Mouse (Mus musculus): ENCODE results near the gene Hivep2. TPM values are rescaled to one million over a fixed set of nuclear protein-coding genes. Genes with fewer than 3 reads are reported as not detected.

The Hivep2 gene
- polyA plus RNA-seq, 1 experiment from 2014 or later = 31.0 TPM

DNA sequence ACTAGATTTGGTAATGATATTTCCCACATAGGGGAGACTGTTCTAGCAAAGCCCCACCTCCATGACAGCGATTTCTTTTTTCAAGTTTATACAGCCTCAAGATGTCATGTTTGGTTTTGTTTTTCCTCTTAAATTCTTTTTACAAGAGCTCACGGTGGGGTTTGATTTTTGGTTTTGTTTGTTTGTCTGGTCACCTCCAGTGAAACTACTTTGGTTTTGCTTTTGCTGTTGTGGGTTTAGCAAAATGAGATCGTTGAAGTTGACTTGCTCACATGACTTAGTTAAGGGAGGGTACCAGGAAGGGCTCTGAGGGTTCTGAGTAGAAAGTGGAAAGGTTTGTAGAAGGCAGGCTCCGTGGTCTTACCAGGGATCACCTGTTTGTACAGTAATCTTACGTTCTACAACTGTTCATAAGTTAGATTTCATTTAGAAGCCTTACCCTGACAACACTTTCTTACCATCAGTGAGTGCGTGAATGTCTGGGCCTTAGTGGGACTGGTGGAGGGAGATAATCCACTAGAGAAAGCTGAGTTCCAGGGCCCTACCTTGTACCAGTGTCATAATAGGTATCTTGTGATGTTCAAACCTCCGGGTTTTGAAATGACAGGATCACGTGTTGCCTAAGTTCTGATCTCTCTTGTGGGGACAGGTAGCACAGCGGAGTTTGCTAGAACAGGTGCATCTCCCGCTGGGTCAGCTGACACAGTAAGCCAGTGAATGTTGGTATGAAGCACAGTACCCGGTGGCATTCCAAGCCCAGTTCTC, 92.1 kb downstream of the Hivep2 start:
- Histone ChIP-seq H3K9me3 (ENCODE audit: control insufficient read depth, low read length) (no peaks in the 10 kb centered on the region), H3K4me2 (ENCODE audit: low read length) (no peak overlapping the region), H3K36me3 (ENCODE audit: control insufficient read depth, insufficient read depth) (no peaks in the 10 kb centered on the region), H3K4me3 (replicated peaks; ENCODE audit: low read length) (no peak overlapping the region), H3K27ac (ENCODE audit: low read length) (no peak overlapping the region), H3K9ac (replicated peaks; ENCODE audit: low read depth, low read length) (no peak overlapping the region), H3K4me1 (replicated peaks; ENCODE audit: control insufficient read depth, insufficient read depth, low read length) (peaks cover 20% of the 10 kb centered on the region), H3K27me3 (replicated peaks; ENCODE audit: control insufficient read depth, insufficient read depth, low read length) (no peaks in the 10 kb centered on the region)
- ATAC-seq = no peak
- 93% methylated on average over 11 of the region's 11 CpGs for WGBS

DNA sequence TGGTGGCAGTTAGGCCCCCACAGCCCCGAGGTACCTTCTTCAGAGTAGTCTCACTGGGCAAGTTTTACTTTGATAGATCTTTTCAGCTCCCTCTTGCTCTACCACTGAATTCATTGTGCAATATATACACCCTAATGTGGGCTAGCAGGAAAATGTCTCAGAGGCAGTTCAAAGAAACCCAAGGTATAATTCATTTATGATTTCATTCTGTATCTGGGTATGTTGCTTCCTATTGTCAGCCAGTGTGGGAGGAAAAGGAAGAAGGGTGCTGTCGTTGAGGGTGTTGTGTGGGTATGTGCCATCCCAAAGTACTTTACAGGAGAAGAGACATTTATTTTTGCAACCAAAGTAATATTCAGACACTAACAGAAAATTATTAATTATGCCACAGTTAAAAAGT, 92.9 kb downstream of the Hivep2 start:
- H3K27me3 ChIP-seq (replicated peaks; ENCODE audit: control insufficient read depth, insufficient read depth, low read length) = no peaks in the 10 kb centered on the region
- H3K4me1 ChIP-seq (replicated peaks; ENCODE audit: control insufficient read depth, insufficient read depth, low read length) = peaks cover 20% of the 10 kb centered on the region
- WGBS = 84% methylated on average over 2 of the region's 2 CpGs
- H3K9ac ChIP-seq (replicated peaks; ENCODE audit: low read depth, low read length) = no peak overlapping the region
- H3K36me3 ChIP-seq (ENCODE audit: control insufficient read depth, insufficient read depth) = no peaks in the 10 kb centered on the region
- no peak for ATAC-seq
- H3K4me2 ChIP-seq (ENCODE audit: low read length) = no peak overlapping the region
- H3K9me3 ChIP-seq (ENCODE audit: control insufficient read depth, low read length) = no peaks in the 10 kb centered on the region
- H3K4me3 ChIP-seq (replicated peaks; ENCODE audit: low read length) = no peak overlapping the region
- no peak overlapping the region for H3K27ac ChIP-seq (ENCODE audit: low read length)

DNA sequence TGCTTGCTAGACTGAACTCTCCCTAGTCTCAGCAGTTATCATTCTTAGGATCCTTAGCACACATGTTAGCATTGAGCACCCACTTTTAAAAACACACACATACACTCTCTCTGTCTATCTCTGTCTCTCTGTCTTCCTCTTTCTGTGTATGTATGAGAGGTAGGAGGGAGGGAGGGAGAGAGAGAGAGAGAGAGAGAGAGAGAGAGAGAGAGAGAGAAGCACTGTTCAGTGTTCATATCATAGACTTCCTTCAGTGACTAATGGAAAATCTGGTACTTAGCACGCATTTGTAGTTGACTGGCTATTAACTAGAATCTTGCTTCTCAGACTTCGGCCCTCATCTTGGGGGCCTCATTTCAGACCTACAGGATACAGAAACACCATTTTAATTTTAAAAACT, 93.7 kb downstream of the Hivep2 start:
- Histone ChIP-seq H3K27ac (ENCODE audit: low read length) (no peak overlapping the region), H3K27me3 (replicated peaks; ENCODE audit: control insufficient read depth, insufficient read depth, low read length) (no peaks in the 10 kb centered on the region), H3K36me3 (ENCODE audit: control insufficient read depth, insufficient read depth) (no peaks in the 10 kb centered on the region), H3K9me3 (ENCODE audit: control insufficient read depth, low read length) (no peaks in the 10 kb centered on the region), H3K4me2 (ENCODE audit: low read length) (no peak overlapping the region), H3K9ac (replicated peaks; ENCODE audit: low read depth, low read length) (no peak overlapping the region), H3K4me3 (replicated peaks; ENCODE audit: low read length) (no peak overlapping the region), H3K4me1 (replicated peaks; ENCODE audit: control insufficient read depth, insufficient read depth, low read length) (peaks cover 20% of the 10 kb centered on the region)
- WGBS = 98% methylated on average over 2 of the region's 2 CpGs
- ATAC-seq = no peak

DNA sequence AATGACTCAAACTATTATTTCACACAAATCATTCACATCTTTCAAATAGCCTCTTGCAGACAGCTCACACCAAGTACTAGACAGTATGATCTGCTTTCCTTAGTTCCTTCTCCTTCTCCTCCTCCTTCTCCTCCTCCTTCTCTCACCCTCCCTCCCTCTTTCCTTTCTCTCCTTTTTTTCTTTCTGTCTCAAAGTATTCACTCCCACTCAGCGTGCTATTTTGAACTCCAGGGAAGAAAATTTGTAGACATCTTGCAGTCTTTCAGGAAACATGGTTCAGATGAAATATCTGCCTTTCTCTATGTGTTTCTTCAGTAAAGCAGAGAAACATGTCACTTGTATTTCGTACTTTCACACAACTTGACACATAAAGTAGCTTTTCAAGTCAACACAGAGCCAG, 94.4 kb downstream of the Hivep2 start:
- peaks cover 20% of the 10 kb centered on the region for H3K4me1 ChIP-seq (replicated peaks; ENCODE audit: control insufficient read depth, insufficient read depth, low read length)
- no peak overlapping the region for H3K4me2 ChIP-seq (ENCODE audit: low read length)
- H3K4me3 ChIP-seq (replicated peaks; ENCODE audit: low read length) = no peak overlapping the region
- H3K27ac ChIP-seq (ENCODE audit: low read length) = no peak overlapping the region
- H3K36me3 ChIP-seq (ENCODE audit: control insufficient read depth, insufficient read depth) = no peaks in the 10 kb centered on the region
- ATAC-seq = no peak
- no peak overlapping the region for H3K9ac ChIP-seq (replicated peaks; ENCODE audit: low read depth, low read length)
- no peaks in the 10 kb centered on the region for H3K9me3 ChIP-seq (ENCODE audit: control insufficient read depth, low read length)
- 84% methylated on average over 2 of the region's 2 CpGs for WGBS
- no peaks in the 10 kb centered on the region for H3K27me3 ChIP-seq (replicated peaks; ENCODE audit: control insufficient read depth, insufficient read depth, low read length)

DNA sequence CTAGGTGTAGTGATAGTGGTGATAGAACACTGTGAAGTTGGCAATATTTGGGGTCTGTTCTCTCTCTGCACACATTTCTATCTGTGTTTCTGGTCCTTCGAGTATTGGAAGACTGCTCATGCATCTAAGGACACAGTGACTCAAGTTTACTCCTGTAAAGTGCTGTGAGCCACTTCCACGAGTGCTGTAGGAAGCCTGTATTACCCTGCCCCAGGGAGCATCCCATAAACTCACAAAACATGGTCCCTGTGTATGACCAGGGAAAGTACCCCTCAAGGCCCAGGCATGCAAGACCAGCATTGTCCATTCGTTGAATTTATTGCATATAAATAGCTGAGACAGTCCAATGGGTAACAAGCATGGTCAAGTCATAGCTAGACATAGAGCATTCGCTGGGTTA, 97.4 kb downstream of the Hivep2 start:
- WGBS = 92% methylated on average over 4 of the region's 4 CpGs
- ATAC-seq = no peak
- Histone ChIP-seq H3K4me1 (replicated peaks; ENCODE audit: control insufficient read depth, insufficient read depth, low read length) (no peaks in the 10 kb centered on the region), H3K4me2 (ENCODE audit: low read length) (no peak overlapping the region), H3K27me3 (replicated peaks; ENCODE audit: control insufficient read depth, insufficient read depth, low read length) (no peaks in the 10 kb centered on the region), H3K9me3 (ENCODE audit: control insufficient read depth, low read length) (no peaks in the 10 kb centered on the region), H3K4me3 (replicated peaks; ENCODE audit: low read length) (no peak overlapping the region), H3K27ac (ENCODE audit: low read length) (no peak overlapping the region), H3K9ac (replicated peaks; ENCODE audit: low read depth, low read length) (no peak overlapping the region), H3K36me3 (ENCODE audit: control insufficient read depth, insufficient read depth) (no peaks in the 10 kb centered on the region)

DNA sequence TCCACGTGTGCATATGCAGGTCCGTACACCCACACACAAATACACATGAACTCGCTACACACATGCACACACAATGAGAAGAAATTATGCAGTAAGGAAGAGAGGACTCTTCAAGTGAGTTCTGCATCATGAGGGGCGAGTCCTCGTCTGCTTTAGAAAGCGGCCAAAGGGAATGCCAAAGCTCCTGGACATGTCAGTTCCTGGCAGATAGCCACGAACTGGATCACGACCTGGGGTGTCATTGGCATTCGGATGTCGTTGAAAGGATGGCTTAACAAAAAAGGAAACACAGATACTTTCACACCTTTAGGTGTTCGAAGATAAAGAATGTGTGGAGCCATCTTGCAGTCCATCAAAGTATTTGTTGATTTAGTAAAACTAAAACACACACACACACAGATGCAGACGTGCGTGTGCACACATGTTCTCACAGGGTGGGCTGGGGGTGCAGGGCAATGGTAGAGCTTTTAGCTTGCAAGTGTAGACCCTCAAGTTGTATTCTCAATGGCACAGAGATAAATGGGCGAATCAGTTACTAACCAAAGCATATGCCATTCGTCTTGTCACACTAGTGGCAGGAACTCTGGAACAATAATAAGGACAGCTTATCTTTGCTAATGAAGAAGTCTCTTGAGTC, 99.0 kb downstream of the Hivep2 start:
- Histone ChIP-seq H3K9ac (replicated peaks; ENCODE audit: low read depth, low read length) (no peak overlapping the region), H3K27me3 (replicated peaks; ENCODE audit: control insufficient read depth, insufficient read depth, low read length) (no peaks in the 10 kb centered on the region), H3K4me1 (replicated peaks; ENCODE audit: control insufficient read depth, insufficient read depth, low read length) (no peaks in the 10 kb centered on the region), H3K27ac (ENCODE audit: low read length) (no peak overlapping the region), H3K4me2 (ENCODE audit: low read length) (no peak overlapping the region), H3K36me3 (ENCODE audit: control insufficient read depth, insufficient read depth) (no peaks in the 10 kb centered on the region), H3K9me3 (ENCODE audit: control insufficient read depth, low read length) (no peaks in the 10 kb centered on the region), H3K4me3 (replicated peaks; ENCODE audit: low read length) (no peak overlapping the region)
- WGBS = 77% methylated on average over 15 of the region's 15 CpGs
- no peak for ATAC-seq

DNA sequence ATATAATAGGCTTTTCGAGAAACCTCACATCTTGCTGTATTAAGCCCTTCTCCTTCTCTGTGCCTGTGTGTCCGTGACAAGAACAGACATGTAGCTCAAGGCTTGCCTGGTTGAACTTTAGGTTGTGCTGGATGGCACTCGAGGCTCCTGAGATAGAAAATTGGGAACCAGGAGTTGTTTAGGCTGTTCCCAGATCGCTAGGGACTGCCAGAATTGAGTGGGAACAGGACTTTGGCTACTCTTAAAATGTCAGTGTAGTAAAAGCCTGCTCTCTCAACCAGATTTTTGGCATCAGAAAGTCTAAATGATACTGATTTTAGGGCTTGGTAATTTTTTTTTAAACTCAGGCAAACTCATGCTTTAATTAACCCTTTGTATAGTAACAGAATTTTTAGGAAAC, 101.9 kb downstream of the Hivep2 start:
- Histone ChIP-seq H3K4me2 (ENCODE audit: low read length) (no peak overlapping the region), H3K4me3 (replicated peaks; ENCODE audit: low read length) (no peak overlapping the region), H3K9ac (replicated peaks; ENCODE audit: low read depth, low read length) (no peak overlapping the region), H3K27me3 (replicated peaks; ENCODE audit: control insufficient read depth, insufficient read depth, low read length) (no peaks in the 10 kb centered on the region), H3K4me1 (replicated peaks; ENCODE audit: control insufficient read depth, insufficient read depth, low read length) (0 out of 2 replicates have a peak, but pooled peaks cover 2% of the 10 kb centered on the region), H3K36me3 (ENCODE audit: control insufficient read depth, insufficient read depth) (no peaks in the 10 kb centered on the region), H3K9me3 (ENCODE audit: control insufficient read depth, low read length) (no peaks in the 10 kb centered on the region), H3K27ac (ENCODE audit: low read length) (peak overlapping the region; percentile 51; the same call in 1 of the 2 replicates)
- WGBS = 78% methylated on average over 4 of the region's 4 CpGs
- peak; percentile 38; the same call in 1 of the 2 replicates for ATAC-seq

DNA sequence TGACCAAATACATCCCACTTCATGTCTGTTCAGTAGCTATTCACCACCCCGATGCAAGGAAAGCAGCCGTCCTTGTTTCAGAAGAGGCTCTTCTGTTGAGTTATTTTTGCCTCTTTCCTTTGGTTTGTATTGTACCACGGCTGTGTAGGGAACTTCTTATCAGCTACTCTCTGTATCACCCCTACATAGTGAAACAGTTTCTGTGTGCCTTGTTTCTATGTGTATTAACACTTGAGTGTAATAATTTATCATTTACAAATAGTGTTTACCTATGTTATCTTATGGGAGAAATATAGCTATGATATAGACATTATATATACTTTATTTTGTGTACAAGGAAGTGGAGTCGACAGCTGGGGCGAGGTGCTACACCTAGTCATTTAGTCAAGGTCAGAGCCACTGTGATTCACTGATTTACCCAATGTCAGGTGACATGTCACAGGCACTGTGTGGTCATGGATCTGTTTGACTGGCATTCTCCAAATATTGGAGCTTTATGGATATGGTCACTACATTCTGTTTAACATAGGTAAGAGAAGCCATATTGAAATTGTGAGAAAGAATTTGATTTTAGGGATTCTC, 104.7 kb downstream of the Hivep2 start:
- WGBS = 85% methylated on average over 5 of the region's 5 CpGs

DNA sequence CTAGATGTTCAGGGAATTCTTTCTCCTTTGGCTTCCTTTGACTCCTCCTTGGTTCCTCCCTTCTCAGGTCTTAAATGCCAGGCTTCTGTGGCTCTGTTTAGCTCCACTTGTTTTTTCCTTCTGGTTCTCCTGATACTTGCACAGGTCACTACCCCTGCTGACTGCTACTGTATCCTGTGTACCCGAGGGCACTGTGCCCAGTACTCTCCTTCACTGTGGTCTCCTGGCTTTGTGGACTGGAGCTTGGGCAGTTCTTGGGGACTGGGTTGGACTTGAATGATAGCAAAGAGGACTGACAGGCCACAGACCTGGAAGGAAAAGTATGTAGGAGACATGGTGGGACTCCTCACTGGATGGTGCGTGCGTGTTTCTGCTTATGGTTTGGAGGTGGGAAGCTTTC, 106.6 kb downstream of the Hivep2 start:
- Histone ChIP-seq H3K4me3 (replicated peaks; ENCODE audit: low read length) (no peak overlapping the region), H3K36me3 (ENCODE audit: control insufficient read depth, insufficient read depth) (no peaks in the 10 kb centered on the region; the same call in 1 of the 2 replicates), H3K4me1 (replicated peaks; ENCODE audit: control insufficient read depth, insufficient read depth, low read length) (0 out of 2 replicates have a peak, but pooled peaks cover 2% of the 10 kb centered on the region), H3K9me3 (ENCODE audit: control insufficient read depth, low read length) (no peaks in the 10 kb centered on the region), H3K4me2 (ENCODE audit: low read length) (no peak overlapping the region), H3K27ac (ENCODE audit: low read length) (no peak overlapping the region), H3K9ac (replicated peaks; ENCODE audit: low read depth, low read length) (no peak overlapping the region), H3K27me3 (replicated peaks; ENCODE audit: control insufficient read depth, insufficient read depth, low read length) (no peaks in the 10 kb centered on the region)
- ATAC-seq = no peak
- 90% methylated on average over 3 of the region's 3 CpGs for WGBS

More for the DNA sequence above, 104.7 kb downstream of the Hivep2 start:
- ATAC-seq = no peak
- Histone ChIP-seq H3K9ac (replicated peaks; ENCODE audit: low read depth, low read length) (no peak overlapping the region), H3K9me3 (ENCODE audit: control insufficient read depth, low read length) (no peaks in the 10 kb centered on the region), H3K27ac (ENCODE audit: low read length) (no peak overlapping the region), H3K4me3 (replicated peaks; ENCODE audit: low read length) (no peak overlapping the region), H3K4me2 (ENCODE audit: low read length) (no peak overlapping the region), H3K27me3 (replicated peaks; ENCODE audit: control insufficient read depth, insufficient read depth, low read length) (no peaks in the 10 kb centered on the region), H3K4me1 (replicated peaks; ENCODE audit: control insufficient read depth, insufficient read depth, low read length) (0 out of 2 replicates have a peak, but pooled peaks cover 2% of the 10 kb centered on the region), H3K36me3 (ENCODE audit: control insufficient read depth, insufficient read depth) (no peaks in the 10 kb centered on the region)

Measured in forebrain, embryonic 16.5 days (tissue).